Comparison of ENCODE assay signal across 14 mouse cellular contexts in genomic region chr17:7604813-7605504, GRCm38 (mm10).
A peak's percentile ranks its signal among the peaks of the same experiment; 100 is the strongest.
DNase-seq lines count a peak whose midpoint lies in the region; ATAC-seq and TF ChIP-seq lines count a peak whose summit lies in the region.
"Had no signal": no experiment of that assay in that cellular context is flagged by ENCODE, and none has a peak within 500 bp of the region (broad histone marks: within the 10 kb centered on the region; RNA-seq: fewer than 3 reads in every experiment).

No protein-coding gene starts in this region.

- peak; percentile 47 for DNase-seq in heart, embryonic 10.5 days (ENCODE audit: low spot score)
- no peak for DNase-seq in heart, postnatal 14 days
- DNase-seq in midbrain, postnatal 0 days (ENCODE audit: low spot score) = no peak
- peak; percentile 14 for DNase-seq in embryonic facial prominence, embryonic 10.5 days (ENCODE audit: low spot score)
- peak; percentile 38 to 71 for DNase-seq in lung, postnatal 4 days
- no peak for DNase-seq in layer of hippocampus, adult 9-11 months
- DNase-seq in gastrocnemius, postnatal 14 days = no peak
- DNase-seq: adrenal gland, adult 8-10 months; heart, adult 18-20 months; heart, postnatal 10 days had no signal

- no peak overlapping the region for H3K4me3 ChIP-seq in heart, embryonic 10.5 days
- no peak overlapping the region for H3K4me3 ChIP-seq in midbrain, embryonic 13.5 days (replicated peaks)
- H3K4me3 ChIP-seq in midbrain, postnatal 0 days (ENCODE audit: low read depth, low read length) = no peak overlapping the region
- no peak overlapping the region for H3K4me3 ChIP-seq in embryonic facial prominence, embryonic 10.5 days
- H3K4me3 ChIP-seq: neural tube, embryonic 12.5 days had no signal

- no peaks in the 10 kb centered on the region for H3K36me3 ChIP-seq in heart, embryonic 10.5 days
- no peaks in the 10 kb centered on the region for H3K36me3 ChIP-seq in midbrain, embryonic 13.5 days
- H3K36me3 ChIP-seq in midbrain, postnatal 0 days (ENCODE audit: insufficient read depth, low read length) = no peaks in the 10 kb centered on the region
- H3K36me3 ChIP-seq in embryonic facial prominence, embryonic 10.5 days (replicated peaks) = no peaks in the 10 kb centered on the region
- H3K36me3 ChIP-seq: neural tube, embryonic 12.5 days had no signal

- no peak for TF ChIP-seq CTCF in midbrain, postnatal 0 days (IDR thresholded peaks at IDR 0.05)

- no peaks in the 10 kb centered on the region for H3K9me3 ChIP-seq in heart, embryonic 10.5 days
- H3K9me3 ChIP-seq in midbrain, embryonic 13.5 days = no peaks in the 10 kb centered on the region
- no peaks in the 10 kb centered on the region for H3K9me3 ChIP-seq in midbrain, postnatal 0 days (ENCODE audit: low read length)
- H3K9me3 ChIP-seq in embryonic facial prominence, embryonic 10.5 days = no peaks in the 10 kb centered on the region
- H3K9me3 ChIP-seq: neural tube, embryonic 12.5 days had no signal

- H3K27me3 ChIP-seq in heart, embryonic 10.5 days (ENCODE audit: insufficient read depth, poor library complexity, severe bottlenecking) = no peaks in the 10 kb centered on the region
- no peaks in the 10 kb centered on the region for H3K27me3 ChIP-seq in midbrain, embryonic 13.5 days
- H3K27me3 ChIP-seq in midbrain, postnatal 0 days (ENCODE audit: insufficient read depth, low read length) = no peaks in the 10 kb centered on the region
- no peaks in the 10 kb centered on the region for H3K27me3 ChIP-seq in embryonic facial prominence, embryonic 10.5 days (replicated peaks; ENCODE audit: low read depth, poor library complexity, severe bottlenecking)
- H3K27me3 ChIP-seq: neural tube, embryonic 12.5 days had no signal

- no peak overlapping the region for H3K9ac ChIP-seq in midbrain, embryonic 13.5 days (replicated peaks)
- no peak overlapping the region for H3K9ac ChIP-seq in midbrain, postnatal 0 days (replicated peaks; ENCODE audit: low read length, poor library complexity, severe bottlenecking)
- H3K9ac ChIP-seq: liver, embryonic 14.5 days; neural tube, embryonic 12.5 days had no signal

- H3K27ac ChIP-seq in heart, embryonic 10.5 days = no peak overlapping the region
- H3K27ac ChIP-seq in midbrain, embryonic 13.5 days = 0 out of 2 replicates have a peak overlapping the region, but pooled peaks have one; percentile 2
- no peak overlapping the region for H3K27ac ChIP-seq in midbrain, postnatal 0 days (ENCODE audit: low read depth, low read length)
- 0 out of 2 replicates have a peak overlapping the region, but pooled peaks have one; percentile 24 for H3K27ac ChIP-seq in embryonic facial prominence, embryonic 10.5 days (replicated peaks)
- H3K27ac ChIP-seq: kidney, postnatal 0 days; liver, embryonic 14.5 days; neural tube, embryonic 12.5 days had no signal

- intact Hi-C loops in heart, postnatal 14 days (cut with DNase I) = no loop called here
- intact Hi-C loops in gastrocnemius, postnatal 14 days (cut with DNase I; ENCODE audit: low total_unique reads) = no loop called here

- no peaks in the 10 kb centered on the region for H3K4me1 ChIP-seq in heart, embryonic 10.5 days
- peaks cover 4% of the 10 kb centered on the region; the same call in 1 of the 2 replicates for H3K4me1 ChIP-seq in midbrain, embryonic 13.5 days (replicated peaks)
- no peaks in the 10 kb centered on the region for H3K4me1 ChIP-seq in midbrain, postnatal 0 days (ENCODE audit: insufficient read depth, low read length)
- H3K4me1 ChIP-seq in embryonic facial prominence, embryonic 10.5 days = no peaks in the 10 kb centered on the region
- H3K4me1 ChIP-seq: neural tube, embryonic 12.5 days had no signal

- WGBS in heart, embryonic 10.5 days = 70% methylated on average over 5 of the region's 5 CpGs
- WGBS in midbrain, embryonic 13.5 days = 52% methylated on average over 5 of the region's 5 CpGs
- WGBS in midbrain, postnatal 0 days = 50% methylated on average over 5 of the region's 5 CpGs
- 67% methylated on average over 5 of the region's 5 CpGs for WGBS in embryonic facial prominence, embryonic 10.5 days

- no peak overlapping the region for H3K4me2 ChIP-seq in midbrain, embryonic 13.5 days (replicated peaks)
- H3K4me2 ChIP-seq in midbrain, postnatal 0 days (ENCODE audit: low read depth, low read length, poor library complexity, severe bottlenecking) = no peak overlapping the region
- H3K4me2 ChIP-seq: neural tube, embryonic 12.5 days had no signal

- peak; percentile 67; the same call in 1 of the 2 replicates for ATAC-seq in midbrain, embryonic 13.5 days
- no peak for ATAC-seq in midbrain, postnatal 0 days (ENCODE audit: low FRiP score)

Comparison
In these comparisons a context has a peak if more than half of its experiments do, and no peak if none do; other contexts are left out.
1. DNase-seq: peak in heart, embryonic 10.5 days (single experiment), embryonic facial prominence, embryonic 10.5 days (single experiment) and lung, postnatal 4 days (2 of 2); none in heart, postnatal 14 days (0 of 2), midbrain, postnatal 0 days (single experiment), layer of hippocampus, adult 9-11 months (single experiment) and gastrocnemius, postnatal 14 days (single experiment).
2. H3K27ac ChIP-seq: peak in midbrain, embryonic 13.5 days (single experiment) and embryonic facial prominence, embryonic 10.5 days (single experiment); none in heart, embryonic 10.5 days (single experiment) and midbrain, postnatal 0 days (single experiment).